Mouse (Mus musculus): ENCODE measurements around the gene Ccdc88c.

The Ccdc88c gene

GRCm38 (mm10) chr12:100969808-100970207 lies 59.0 kb downstream of the Ccdc88c start:
- no peak for DNase-seq (ENCODE audit: low read depth, low spot score)

- no peak for DNase-seq (ENCODE audit: low read depth, low spot score)
Measured at GRCm38 (mm10) chr12:100967383-100967782, 61.5 kb downstream of the Ccdc88c start.

GRCm38 (mm10) chr12:100966253-100966652 lies 62.6 kb downstream of the Ccdc88c start:
- no peak for DNase-seq (ENCODE audit: low read depth, low spot score)

GRCm38 (mm10) chr12:100965298-100965697 lies 63.6 kb downstream of the Ccdc88c start:
- DNase-seq (ENCODE audit: low read depth, low spot score) = no peak

GRCm38 (mm10) chr12:100958621-100959592 lies 69.9 kb downstream of the Ccdc88c start:
- no peak for DNase-seq (ENCODE audit: low read depth, low spot score)

- peak; percentile 84 for DNase-seq (ENCODE audit: low read depth, low spot score)
Measured at GRCm38 (mm10) chr12:100958006-100958405, 70.8 kb downstream of the Ccdc88c start.

GRCm38 (mm10) chr12:100957257-100957656 lies 71.6 kb downstream of the Ccdc88c start:
- no peak for DNase-seq (ENCODE audit: low read depth, low spot score)

- DNase-seq (ENCODE audit: low read depth, low spot score) = no peak
Measured at GRCm38 (mm10) chr12:100956825-100957224, 72.0 kb downstream of the Ccdc88c start.

GRCm38 (mm10) chr12:100956028-100956427 lies 72.8 kb downstream of the Ccdc88c start:
- DNase-seq (ENCODE audit: low read depth, low spot score) = no peak

GRCm38 (mm10) chr12:100953926-100954325 lies 74.9 kb downstream of the Ccdc88c start:
- DNase-seq (ENCODE audit: low read depth, low spot score) = no peak

- DNase-seq (ENCODE audit: low read depth, low spot score) = peak; percentile 88
Measured at GRCm38 (mm10) chr12:100952193-100952931, 76.5 kb downstream of the Ccdc88c start.

- DNase-seq (ENCODE audit: low read depth, low spot score) = peak; percentile 48
Measured at GRCm38 (mm10) chr12:100949146-100949545, 79.7 kb downstream of the Ccdc88c start.

GRCm38 (mm10) chr12:100948021-100948420 lies 80.8 kb downstream of the Ccdc88c start:
- DNase-seq (ENCODE audit: low read depth, low spot score) = peak; percentile 51

- no peak for DNase-seq (ENCODE audit: low read depth, low spot score)
Measured at GRCm38 (mm10) chr12:100945948-100946347, 82.9 kb downstream of the Ccdc88c start.

GRCm38 (mm10) chr12:100945501-100945900 lies 83.4 kb downstream of the Ccdc88c start:
- DNase-seq (ENCODE audit: low read depth, low spot score) = no peak

- no peak for DNase-seq (ENCODE audit: low read depth, low spot score)
Measured at GRCm38 (mm10) chr12:100944921-100945336, 83.9 kb downstream of the Ccdc88c start.

- no peak for DNase-seq (ENCODE audit: low read depth, low spot score)
Measured at GRCm38 (mm10) chr12:100943146-100943545, 85.7 kb downstream of the Ccdc88c start.

- DNase-seq (ENCODE audit: low read depth, low spot score) = no peak
Measured at GRCm38 (mm10) chr12:100941361-100941760, 87.5 kb downstream of the Ccdc88c start.

- DNase-seq (ENCODE audit: low read depth, low spot score) = no peak
Measured at GRCm38 (mm10) chr12:100937441-100938360, 91.2 kb downstream of the Ccdc88c start.

GRCm38 (mm10) chr12:100936737-100937136 lies 92.1 kb downstream of the Ccdc88c start:
- no peak for DNase-seq (ENCODE audit: low read depth, low spot score)

GRCm38 (mm10) chr12:100936116-100936515 lies 92.7 kb downstream of the Ccdc88c start:
- peak; percentile 84 for DNase-seq (ENCODE audit: low read depth, low spot score)
